Mouse (Mus musculus) cerebellum, adult 9-11 months (tissue): ENCODE data around the gene Pole4.
A peak's percentile ranks its signal among the peaks of the same experiment; 100 is the strongest.
"Not testable (repeated sequence)": the region's sequence is repeated elsewhere in the genome, so short reads cannot be mapped to it uniquely, and the experiment has no call there.

Experiments used
- DNase-seq: peaks from one replicate; pipeline ENCODE4 v3.0.0; 2022

The Pole4 gene

GRCm38 (mm10) chr6:82714841-82715240, 9.7 kb upstream of the Pole4 start:
- DNase-seq = no peak

GRCm38 (mm10) chr6:82714243-82714642, 9.1 kb upstream of the Pole4 start:
- DNase-seq = peak; percentile 55

GRCm38 (mm10) chr6:82707742-82708141, 2.6 kb upstream of the Pole4 start:
- no peak for DNase-seq

GRCm38 (mm10) chr6:82707241-82707640, 2.1 kb upstream of the Pole4 start:
- DNase-seq = no peak

- no peak for DNase-seq
Measured at GRCm38 (mm10) chr6:82703710-82704109, 1.5 kb downstream of the Pole4 start.

- peak; percentile 69 for DNase-seq
Measured at GRCm38 (mm10) chr6:82702593-82703017, 2.6 kb downstream of the Pole4 start.

- no peak for DNase-seq
Measured at GRCm38 (mm10) chr6:82701296-82701695, 3.9 kb downstream of the Pole4 start.

GRCm38 (mm10) chr6:82699831-82700230, 5.3 kb downstream of the Pole4 start:
- DNase-seq = no peak

GRCm38 (mm10) chr6:82696736-82697135, 8.4 kb downstream of the Pole4 start:
- no peak for DNase-seq

- DNase-seq = no peak
Measured at GRCm38 (mm10) chr6:82694668-82695067, 10.5 kb downstream of the Pole4 start.

- DNase-seq = no peak
Measured at GRCm38 (mm10) chr6:82689474-82689873, 15.7 kb downstream of the Pole4 start.

GRCm38 (mm10) chr6:82688586-82688985, 16.6 kb downstream of the Pole4 start:
- not testable (repeated sequence) for DNase-seq

- DNase-seq = no peak
Measured at GRCm38 (mm10) chr6:82684136-82684535, 21.0 kb downstream of the Pole4 start.

- not testable (repeated sequence) for DNase-seq
Measured at GRCm38 (mm10) chr6:82679286-82679685, 25.9 kb downstream of the Pole4 start.

GRCm38 (mm10) chr6:82677629-82678028, 27.5 kb downstream of the Pole4 start:
- DNase-seq = not testable (repeated sequence)

- DNase-seq = no peak
Measured at GRCm38 (mm10) chr6:82666480-82666879, 38.7 kb downstream of the Pole4 start.

GRCm38 (mm10) chr6:82653169-82653525, 52.0 kb downstream of the Pole4 start:
- DNase-seq = no peak

- peak; percentile 92 for DNase-seq
Measured at GRCm38 (mm10) chr6:82652521-82653168, 52.5 kb downstream of the Pole4 start.

GRCm38 (mm10) chr6:82649096-82649495, 56.1 kb downstream of the Pole4 start:
- DNase-seq = no peak

GRCm38 (mm10) chr6:82647940-82648655, 57.1 kb downstream of the Pole4 start:
- no peak for DNase-seq

- DNase-seq = no peak
Measured at GRCm38 (mm10) chr6:82647001-82647400, 58.2 kb downstream of the Pole4 start.

GRCm38 (mm10) chr6:82640046-82640445, 65.1 kb downstream of the Pole4 start:
- no peak for DNase-seq

GRCm38 (mm10) chr6:82625331-82625730, 79.8 kb downstream of the Pole4 start:
- DNase-seq = not testable (repeated sequence)

GRCm38 (mm10) chr6:82613201-82613600, 92.0 kb downstream of the Pole4 start:
- no peak for DNase-seq

- no peak for DNase-seq
Measured at GRCm38 (mm10) chr6:82611049-82611448, 94.1 kb downstream of the Pole4 start.
